Mouse (Mus musculus): Measurements from ENCODE around the gene Olfr356. TPM values are rescaled to one million over a fixed set of nuclear protein-coding genes. Genes with fewer than 3 reads are reported as not detected.

Olfr356 gene
- total RNA-seq (2022) = not detected

DNA sequence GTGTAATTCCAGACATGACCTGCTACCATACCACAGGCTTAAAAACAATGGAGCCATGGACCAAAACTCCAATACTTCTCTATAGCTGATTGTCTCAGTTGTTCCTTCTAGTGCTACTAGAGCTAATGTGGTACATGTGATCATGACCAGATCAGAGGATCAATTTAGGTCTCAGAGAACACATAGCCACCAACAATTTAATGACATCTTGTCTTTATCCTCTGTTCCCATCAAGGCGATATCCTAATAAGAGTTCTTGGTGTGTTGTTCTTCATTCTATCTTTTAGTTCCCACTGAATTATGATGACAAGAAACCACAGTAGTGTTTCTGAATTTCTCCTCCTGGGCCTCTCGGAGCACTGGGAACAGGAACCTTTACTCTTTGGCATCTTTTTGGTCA, at the start of gene Olfr356:
Gene Olfr356 (plus strand): TSS at position 301 of the 400 bp plus-strand sequence.
- no peak for DNase-seq (ENCODE audit: low spot score in 2 of 2)

GRCm38 (mm10) chr2:36892836-36893235, 44.1 kb upstream of the Olfr356 start, which contains the start of gene Olfr353:
Gene Olfr353 (minus strand): TSS chr2:36892936.
- DNase-seq (ENCODE audit: low spot score in 2 of 2) = no peak

DNA sequence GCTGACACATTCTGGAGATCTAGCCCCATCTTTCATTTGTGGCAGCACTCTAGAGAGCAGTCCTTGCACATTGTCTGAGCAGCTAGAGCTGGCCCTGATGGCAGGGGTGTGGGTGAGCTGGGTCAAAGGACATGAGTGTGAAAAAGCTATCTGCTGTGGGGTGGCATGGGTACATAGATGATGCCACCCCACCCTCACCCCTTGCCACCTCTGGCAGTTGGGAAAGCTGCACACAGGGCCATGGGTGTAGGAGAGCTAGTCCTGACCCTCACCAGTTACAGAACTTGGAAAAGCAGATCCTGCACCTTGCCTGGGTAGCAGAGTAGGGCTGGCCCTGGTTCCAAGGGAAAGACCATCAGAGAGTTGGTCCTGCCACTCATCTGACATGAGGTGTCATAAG, 39.8 kb upstream of the Olfr356 start:
- DNase-seq (ENCODE audit: low spot score in 2 of 2) = no peak

GRCm38 (mm10) chr2:36905380-36905779, 31.5 kb upstream of the Olfr356 start, which contains the start of gene Olfr354:
Gene Olfr354 (plus strand): TSS chr2:36905680.
- DNase-seq (ENCODE audit: low spot score in 2 of 2) = no peak

DNA sequence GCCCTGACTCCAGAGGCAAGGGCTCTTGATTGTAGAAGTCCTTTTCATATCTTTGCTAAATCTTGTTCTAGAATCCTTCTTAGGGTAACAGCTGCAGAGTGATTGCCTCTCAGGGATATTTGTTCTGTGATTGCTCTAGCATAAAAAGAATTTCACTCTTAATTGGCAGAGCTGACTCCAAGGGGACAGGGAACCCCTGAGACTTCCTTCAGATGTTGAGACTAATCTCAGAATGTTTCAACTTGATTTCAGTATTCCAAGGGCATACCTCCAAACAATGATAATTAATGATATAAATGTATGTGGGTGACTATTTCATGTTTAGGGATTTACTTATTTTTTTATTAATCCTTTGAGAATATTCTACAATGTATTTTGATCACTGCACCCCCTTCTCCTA, 8.1 kb upstream of the Olfr356 start, which contains the start of gene Olfr355:
Gene Olfr355 (minus strand): TSS at position 101 of the 400 bp plus-strand sequence.
- DNase-seq (ENCODE audit: low spot score in 2 of 2) = no peak

Other genes starting within 250 kb of the Olfr356 start
- not detected for gene Olfr347, start 205.2 kb upstream of the Olfr356 start, total RNA-seq (2022)
- gene Olfr348, start 152.8 kb upstream of the Olfr356 start, total RNA-seq (2022) = not detected
- gene Olfr50, start 146.6 kb upstream of the Olfr356 start, total RNA-seq (2022) = not detected
- gene Olfr3, start 120.1 kb upstream of the Olfr356 start, total RNA-seq (2022) = not detected
- not detected for gene Olfr350, start 90.8 kb upstream of the Olfr356 start, total RNA-seq (2022)
- under 1 TPM in 1 of 4 experiments, not detected in 3; 0.16 TPM for gene Olfr351, start 74.5 kb upstream of the Olfr356 start, total RNA-seq (2022)
- not detected for gene Olfr352, start 68.7 kb upstream of the Olfr356 start, total RNA-seq (2022)
- not detected for gene Olfr353, start 44.2 kb upstream of the Olfr356 start, total RNA-seq (2022)
- not detected for gene Olfr354, start 31.4 kb upstream of the Olfr356 start, total RNA-seq (2022)
- not detected for gene Olfr355, start 8.2 kb upstream of the Olfr356 start, total RNA-seq (2022)
- not detected for gene Olfr357, start 56.7 kb downstream of the Olfr356 start, total RNA-seq (2022)
- not detected for gene Olfr358, start 72.2 kb downstream of the Olfr356 start, total RNA-seq (2022)
- not detected for gene Olfr360, start 128.6 kb downstream of the Olfr356 start, total RNA-seq (2022)
- gene Olfr361, start 152.2 kb downstream of the Olfr356 start, total RNA-seq (2022) = not detected
- gene Olfr362, start 180.8 kb downstream of the Olfr356 start, total RNA-seq (2022) = not detected
- gene Olfr364-ps1, start 202.2 kb downstream of the Olfr356 start, total RNA-seq (2022) = not detected